Mouse (Mus musculus) hindbrain, postnatal 0 days (tissue): ENCODE results near the gene Clcn2. TPM values are rescaled to one million over a fixed set of nuclear protein-coding genes. Genes with fewer than 3 reads are reported as not detected.

ENCODE experiments used
- ATAC-seq: fragments of 200-750 bp; cut with Nextera tagmentation; 2 replicates; pipeline ENCODE4 v1.8.0; 2017; ENCODE audit warnings: mild to moderate bottlenecking, moderate TSS enrichment, moderate library complexity
- DNase-seq: peaks from one replicate; pipeline ENCODE4 v3.0.0-alpha.2; 2015; ENCODE audit warnings: low spot score
- H3K27ac ChIP-seq: fragments of 300-500 bp; sonication (generic); 2 replicates; pipeline ENCODE4 v1.5.1; 2014; ENCODE audit warnings: mild to moderate bottlenecking
- H3K27me3 ChIP-seq: fragments of 300-500 bp; sonication (generic); 2 replicates; pipeline ENCODE4 v1.6.1; 2014; ENCODE audit warnings: low read length, mixed read lengths; ENCODE audit not compliant: insufficient read depth
- H3K36me3 ChIP-seq: fragments of 300-500 bp; sonication (generic); 2 replicates; pipeline ENCODE4 v1.6.1; 2014; ENCODE audit warnings: low read length, mixed read lengths; ENCODE audit not compliant: insufficient read depth
- H3K4me1 ChIP-seq: fragments of 300-500 bp; sonication (generic); 2 replicates; pipeline ENCODE4 v1.6.1; 2014; ENCODE audit warnings: antibody characterized with exemption, low read length, mixed read lengths; ENCODE audit not compliant: insufficient read depth
- H3K4me2 ChIP-seq: fragments of 300-500 bp; sonication (generic); 2 replicates; pipeline ENCODE4 v1.6.1; 2014; ENCODE audit warnings: low read depth, mild to moderate bottlenecking, low read length, moderate library complexity, mixed read lengths
- H3K4me3 ChIP-seq: fragments of 300-500 bp; sonication (generic); 2 replicates; pipeline ENCODE4 v1.5.1; 2014; ENCODE audit warnings: low read length
- H3K9ac ChIP-seq: fragments of 300-500 bp; sonication (generic); replicated peaks from 2 replicates; pipeline ENCODE4 v1.6.1; 2014; ENCODE audit warnings: mild to moderate bottlenecking, low read length, moderate library complexity, mixed read lengths
- H3K9me3 ChIP-seq: fragments of 300-500 bp; sonication (generic); 2 replicates; pipeline ENCODE4 v1.6.1; 2016; ENCODE audit warnings: low read length, mixed read lengths
- CTCF ChIP-seq: IDR thresholded peaks from 2 replicates; pipeline ENCODE4 v1.5.1; 2016; ENCODE audit warnings: antibody characterized with exemption, control low read depth, low read depth
- WGBS: fragments of 180-500 bp; shearing (Covaris S2); extraction: QIAGEN DNeasy Blood & Tissue Kit; methylation state at CpG from one replicate; pipeline ENCODE4 v1.1.7; 2014; 5-methylcytosine and 5-hydroxymethylcytosine counted together
- polyA plus RNA-seq: library from polyadenylated mRNA; unstranded; fragments of >200 nt; fragmentation: Nextera tagmentation; extraction: Ambion mirVana; gene quantifications from 2 replicates; pipeline ENCODE4 v1.2.1, GENCODE M21; 2015
- total RNA-seq: library from RNA; depleted of rRNA; stranded (reverse); fragments of >200 nt; gene quantifications from 2 replicates; pipeline ENCODE4 v1.2.3, GENCODE M21; 2014

Clcn2 gene
- total and polyA plus RNA-seq, 2 experiments from 2014 or later, result 18.5 to 74.6 TPM

- Histone ChIP-seq H3K9ac (no peak overlapping the region), H3K4me2 (no peak overlapping the region), H3K27ac (no peak overlapping the region), H3K27me3 (no peaks in the 10 kb centered on the region), H3K36me3 (peaks cover 22% of the 10 kb centered on the region; the same call in 1 of the 2 replicates), H3K4me3 (no peak overlapping the region), H3K4me1 (0 out of 2 replicates have a peak, but pooled peaks cover 4% of the 10 kb centered on the region), H3K9me3 (no peaks in the 10 kb centered on the region)
- DNase-seq (peak; percentile 68), ATAC-seq (peak; percentile 52)
- WGBS, result 74% methylated on average over 19 of the region's 19 CpGs
- TF ChIP-seq CTCF, result peak; percentile 81
Measured at GRCm38 (mm10) chr16:20708939-20709734, 8.4 kb downstream of the Clcn2 start.

DNA sequence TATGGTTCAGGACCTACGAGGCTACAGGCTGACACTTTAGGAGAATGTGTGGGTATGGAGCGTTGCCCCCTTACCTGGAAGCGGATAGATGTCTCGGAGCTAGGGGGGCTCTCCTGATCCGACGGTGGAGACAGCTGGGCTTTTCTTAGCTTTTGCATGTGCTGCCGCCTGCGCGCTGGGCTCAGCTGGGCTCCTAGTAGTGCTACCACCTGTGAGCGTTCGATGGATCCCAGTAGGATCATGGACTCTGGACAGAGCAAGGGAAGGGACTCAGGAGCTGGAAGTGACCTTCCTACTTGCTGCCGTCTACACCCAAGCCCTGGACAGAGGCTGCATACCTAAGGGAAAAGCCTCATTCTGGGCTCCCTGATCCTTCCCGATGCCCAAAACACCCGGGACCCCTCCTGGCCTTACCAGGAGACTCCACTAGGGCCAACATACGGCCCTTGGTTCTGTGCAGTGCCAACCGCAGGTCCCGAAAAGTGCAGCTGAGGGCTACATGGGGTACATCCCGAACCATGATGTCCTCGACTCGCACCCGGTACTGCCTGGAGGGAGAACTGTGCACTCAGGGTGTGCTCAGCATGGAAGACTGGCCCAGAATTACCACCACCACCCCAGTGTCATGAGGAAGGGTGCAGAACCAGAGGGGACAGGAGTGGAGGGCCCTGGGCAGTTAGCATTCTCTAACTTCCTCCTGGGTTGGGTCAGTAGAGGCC lies 9.2 kb downstream of the Clcn2 start:
- no peak for DNase-seq
- H3K27ac ChIP-seq, result no peak overlapping the region
- H3K4me1 ChIP-seq, result no peaks in the 10 kb centered on the region
- H3K36me3 ChIP-seq, result peaks cover 27% of the 10 kb centered on the region; the same call in 1 of the 2 replicates
- H3K4me3 ChIP-seq, result no peak overlapping the region
- H3K9me3 ChIP-seq, result no peaks in the 10 kb centered on the region
- no peak overlapping the region for H3K9ac ChIP-seq
- no peak for TF ChIP-seq CTCF
- H3K4me2 ChIP-seq, result no peak overlapping the region
- no peaks in the 10 kb centered on the region for H3K27me3 ChIP-seq
- peak; percentile 11; the same call in 1 of the 2 replicates for ATAC-seq
- 93% methylated on average over 21 of the region's 21 CpGs for WGBS

GRCm38 (mm10) chr16:20706407-20707055 lies 11.0 kb downstream of the Clcn2 start:
- H3K4me2 ChIP-seq, result no peak overlapping the region
- no peaks in the 10 kb centered on the region for H3K27me3 ChIP-seq
- WGBS, result 89% methylated on average over 2 of the region's 2 CpGs
- no peak overlapping the region for H3K4me3 ChIP-seq
- H3K9ac ChIP-seq, result no peak overlapping the region
- peaks cover 21% of the 10 kb centered on the region; the same call in 1 of the 2 replicates for H3K36me3 ChIP-seq
- H3K27ac ChIP-seq, result no peak overlapping the region
- DNase-seq (no peak), ATAC-seq (no peak)
- no peak for TF ChIP-seq CTCF
- H3K4me1 ChIP-seq, result peaks cover 12% of the 10 kb centered on the region; the same call in 1 of the 2 replicates
- no peaks in the 10 kb centered on the region for H3K9me3 ChIP-seq

- Histone ChIP-seq H3K4me1 (peaks cover 14% of the 10 kb centered on the region; the same call in 1 of the 2 replicates), H3K9me3 (no peaks in the 10 kb centered on the region), H3K36me3 (peaks cover 18% of the 10 kb centered on the region; the same call in 1 of the 2 replicates), H3K4me3 (no peak overlapping the region), H3K9ac (no peak overlapping the region), H3K27ac (no peak overlapping the region), H3K27me3 (no peaks in the 10 kb centered on the region), H3K4me2 (no peak overlapping the region)
- no peak for TF ChIP-seq CTCF
- WGBS, result 60% methylated on average over 3 of the region's 3 CpGs
- DNase-seq, result no peak
- ATAC-seq, result no peak
Measured at GRCm38 (mm10) chr16:20705786-20706185, 11.8 kb downstream of the Clcn2 start.

GRCm38 (mm10) chr16:20703699-20704400 lies 13.7 kb downstream of the Clcn2 start:
- Histone ChIP-seq H3K27me3 (no peaks in the 10 kb centered on the region), H3K9ac (no peak overlapping the region), H3K36me3 (peaks cover 25% of the 10 kb centered on the region; the same call in 1 of the 2 replicates), H3K4me2 (no peak overlapping the region), H3K4me1 (peaks cover 14% of the 10 kb centered on the region; the same call in 1 of the 2 replicates), H3K9me3 (no peaks in the 10 kb centered on the region), H3K4me3 (no peak overlapping the region), H3K27ac (no peak overlapping the region)
- no peak for ATAC-seq
- no peak for DNase-seq
- WGBS, result 94% methylated on average over 6 of the region's 6 CpGs
- TF ChIP-seq CTCF, result no peak

- no peak for DNase-seq
Measured at GRCm38 (mm10) chr16:20703071-20703470, 14.5 kb downstream of the Clcn2 start.

More at GRCm38 (mm10) chr16:20703071-20703470, 14.5 kb downstream of the Clcn2 start:
- Histone ChIP-seq H3K4me1 (peaks cover 14% of the 10 kb centered on the region; the same call in 1 of the 2 replicates), H3K27ac (0 out of 2 replicates have a peak overlapping the region, but pooled peaks have one; percentile 64), H3K9ac (no peak overlapping the region), H3K36me3 (peaks cover 25% of the 10 kb centered on the region; the same call in 1 of the 2 replicates), H3K27me3 (no peaks in the 10 kb centered on the region), H3K4me3 (no peak overlapping the region), H3K4me2 (no peak overlapping the region), H3K9me3 (no peaks in the 10 kb centered on the region)
- WGBS, result 88% methylated on average over 10 of the region's 10 CpGs
- ATAC-seq, result no peak
- TF ChIP-seq CTCF, result no peak
